Mouse (Mus musculus): ENCODE data around the gene Il9.

- no peak for TF ChIP-seq CTCF (IDR thresholded peaks at IDR 0.05; ENCODE audit: low read depth)
- no peak for TF ChIP-seq EP300 (IDR thresholded peaks at IDR 0.05; ENCODE audit: low read depth)
These were observed 34.3 kb upstream of the Il9 start for GRCm38 (mm10) chr13:56516311-56516710.

Measured in liver, postnatal 0 days (tissue).